8 mouse cellular contexts compared by ENCODE assay signal in the genomic region with DNA sequence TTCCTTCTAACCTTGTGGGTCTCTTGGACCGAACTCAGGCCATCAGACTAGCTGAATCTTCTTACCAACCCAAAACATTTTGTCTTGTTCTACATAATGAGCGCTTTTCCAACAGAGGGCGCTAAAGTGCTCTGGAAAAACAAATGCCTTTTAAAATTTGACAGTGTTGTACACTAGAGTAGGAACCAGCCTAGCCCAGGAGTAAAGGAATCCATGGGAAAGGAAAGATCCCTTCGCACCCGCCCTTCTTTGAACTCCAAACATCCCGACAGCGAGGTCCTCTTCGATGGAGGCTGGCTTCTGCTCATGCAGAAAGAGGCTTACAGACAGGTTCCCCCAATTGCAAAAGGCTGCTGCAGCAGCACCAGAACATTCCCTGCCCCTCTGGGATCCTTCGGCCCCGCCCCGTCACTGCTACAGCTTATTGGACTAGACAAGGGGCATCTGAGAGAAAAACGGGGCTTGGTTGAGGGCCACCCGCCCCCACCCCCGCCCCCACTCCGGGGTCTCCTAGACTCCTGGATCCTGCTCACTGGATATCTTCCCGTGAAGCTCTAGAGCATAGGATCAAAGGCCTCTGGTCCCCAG. TPM values are rescaled to one million over a fixed set of nuclear protein-coding genes. Genes with fewer than 3 reads are reported as not detected.
DNase-seq lines count a peak whose midpoint lies in the region; ATAC-seq and TF ChIP-seq lines count a peak whose summit lies in the region.

No protein-coding gene starts in this region.

- H3K9me3 ChIP-seq in ES-Bruce4 (replicated peaks; ENCODE audit: control insufficient read depth, insufficient read depth, low read length, poor library complexity, severe bottlenecking): no peaks in the 10 kb centered on the region
- H3K9me3 ChIP-seq in embryonic facial prominence, embryonic 14.5 days (ENCODE audit: control insufficient read depth, low read length): no peaks in the 10 kb centered on the region
- H3K9me3 ChIP-seq in lung, postnatal 0 days (ENCODE audit: low read length): no peaks in the 10 kb centered on the region

- no peak for TF ChIP-seq POLR2A in ES-Bruce4 (IDR thresholded peaks at IDR 0.05; ENCODE audit: insufficient read depth, low read length)

- peak; percentile 82 for DNase-seq in adrenal gland, postnatal 14 days
- DNase-seq in embryonic facial prominence, embryonic 14.5 days (ENCODE audit: low spot score): peak; percentile 90
- DNase-seq in heart, postnatal 10 days: peak; percentile 87 to 91
- peak; percentile 91 for DNase-seq in layer of hippocampus, adult 11-12 months (ENCODE audit: low spot score)
- DNase-seq in lung, postnatal 0 days (ENCODE audit: low spot score): peak; percentile 91
- peak; percentile 54 for DNase-seq in right cerebral cortex, postnatal 25 days

- no peak overlapping the region for H3K27ac ChIP-seq in ES-Bruce4 (ENCODE audit: insufficient read depth, low read length)
- H3K27ac ChIP-seq in embryonic facial prominence, embryonic 14.5 days (replicated peaks; ENCODE audit: low read depth, low read length): no peak overlapping the region
- no peak overlapping the region for H3K27ac ChIP-seq in lung, postnatal 0 days (ENCODE audit: low read length)

- ATAC-seq in embryonic facial prominence, embryonic 14.5 days (ENCODE audit: low read depth): peak; percentile 57; the same call in 1 of the 2 replicates
- ATAC-seq in lung, postnatal 0 days: peak; percentile 43; the same call in 1 of the 2 replicates
- no peak for ATAC-seq in monocyte, adult 5-6 weeks (replicated peaks; ENCODE audit: insufficient number of reproducible peaks, low FRiP score, low TSS enrichment, poor library complexity, severe bottlenecking)

- H3K4me3 ChIP-seq in ES-Bruce4 (ENCODE audit: low read depth, low read length): no peak overlapping the region
- no peak overlapping the region for H3K4me3 ChIP-seq in embryonic facial prominence, embryonic 14.5 days (ENCODE audit: low read depth, low read length)
- no peak overlapping the region for H3K4me3 ChIP-seq in lung, postnatal 0 days (ENCODE audit: low read depth, low read length)

- H3K27me3 ChIP-seq in ES-Bruce4 (ENCODE audit: control insufficient read depth, insufficient read depth, low read length, poor library complexity, severe bottlenecking): no peaks in the 10 kb centered on the region
- no peaks in the 10 kb centered on the region for H3K27me3 ChIP-seq in embryonic facial prominence, embryonic 14.5 days (replicated peaks; ENCODE audit: control insufficient read depth, insufficient read depth, low read length)
- no peaks in the 10 kb centered on the region for H3K27me3 ChIP-seq in lung, postnatal 0 days (replicated peaks; ENCODE audit: insufficient read depth, low read length)

- TF ChIP-seq CTCF in ES-Bruce4 (IDR thresholded peaks at IDR 0.05; ENCODE audit: low read depth, low read length): peak; percentile 2
- TF ChIP-seq CTCF in lung, postnatal 0 days (IDR thresholded peaks at IDR 0.05): peak; percentile 82

- no peaks in the 10 kb centered on the region for H3K4me1 ChIP-seq in ES-Bruce4 (ENCODE audit: control insufficient read depth, insufficient read depth, low read length)
- H3K4me1 ChIP-seq in embryonic facial prominence, embryonic 14.5 days (ENCODE audit: control insufficient read depth, insufficient read depth, low read length): peaks cover 8% of the 10 kb centered on the region; the same call in 1 of the 2 replicates
- peaks cover 7% of the 10 kb centered on the region; the same call in 1 of the 2 replicates for H3K4me1 ChIP-seq in lung, postnatal 0 days (ENCODE audit: insufficient read depth, low read depth, low read length)

- intact Hi-C loops in heart, postnatal 10 days (cut with DNase I): loop anchor here (2.0 kb wide), 1 partner anchor 134 kb away; no protein-coding TSS in a partner anchor

- H3K9ac ChIP-seq in ES-Bruce4 (ENCODE audit: low read depth, poor library complexity, severe bottlenecking): peak overlapping the region; percentile 6; the same call in 1 of the 2 replicates
- no peak overlapping the region for H3K9ac ChIP-seq in embryonic facial prominence, embryonic 14.5 days (ENCODE audit: low read depth, low read length)
- no peak overlapping the region for H3K9ac ChIP-seq in lung, postnatal 0 days (replicated peaks; ENCODE audit: low read depth)

- TF ChIP-seq EP300 in ES-Bruce4 (IDR thresholded peaks at IDR 0.05; ENCODE audit: insufficient read depth, low read depth, low read length): no peak
- TF ChIP-seq EP300 in lung, postnatal 0 days (IDR thresholded peaks at IDR 0.05): no peak

- H3K36me3 ChIP-seq in ES-Bruce4 (ENCODE audit: control insufficient read depth, insufficient read depth, low read length, poor library complexity, severe bottlenecking): no peaks in the 10 kb centered on the region
- no peaks in the 10 kb centered on the region for H3K36me3 ChIP-seq in embryonic facial prominence, embryonic 14.5 days (ENCODE audit: control insufficient read depth, insufficient read depth, low read length)
- H3K36me3 ChIP-seq in lung, postnatal 0 days (ENCODE audit: insufficient read depth, low read length): no peaks in the 10 kb centered on the region

- peak overlapping the region; percentile 35 for H3K4me2 ChIP-seq in embryonic facial prominence, embryonic 14.5 days (ENCODE audit: low read depth, low read length)
- H3K4me2 ChIP-seq in lung, postnatal 0 days (replicated peaks; ENCODE audit: low read depth, low read length): no peak overlapping the region

- 37% methylated on average over 16 of the region's 16 CpGs for WGBS in embryonic facial prominence, embryonic 14.5 days
- 32% methylated on average over 16 of the region's 16 CpGs for WGBS in lung, postnatal 0 days

RNA-seq across cellular contexts. Expression of gene Ccdc63, which starts 11.5 kb away (rescaled TPM):
- 2.4 and 3.0 TPM in 2 replicates for polyA plus RNA-seq in ES-Bruce4 (2011; ENCODE audit: insufficient read depth, insufficient read length, low read depth, missing spikeins)
- total RNA-seq in adrenal gland, postnatal 14 days (2021): not detected in 2 replicates
- 0.43 TPM in 1 of 2 replicates, not detected in the other for polyA plus RNA-seq in embryonic facial prominence, embryonic 14.5 days (2014; fragmentation: Nextera tagmentation; extraction: Ambion mirVana)
- under 1 TPM in 1 of 2 experiments, not detected in 1; 0.22 TPM for total RNA-seq in heart, postnatal 10 days (2021)
- polyA plus RNA-seq in lung, postnatal 0 days (2015; fragmentation: Nextera tagmentation; extraction: Ambion mirVana): 0.18 TPM in 1 of 2 replicates, not detected in the other
- 0.48 TPM in 1 of 3 replicates, not detected in the others for total RNA-seq in monocyte, adult 5-6 weeks (2017)

RNA-seq across cellular contexts. Expression of gene Myl2, which starts 28.4 kb away (rescaled TPM):
- polyA plus RNA-seq in ES-Bruce4 (2011; ENCODE audit: insufficient read depth, insufficient read length, low read depth, missing spikeins): not detected in 2 replicates
- total RNA-seq in adrenal gland, postnatal 14 days (2021): not detected in 2 replicates
- 37.4 and 56.5 TPM in 2 replicates for polyA plus RNA-seq in embryonic facial prominence, embryonic 14.5 days (2014; fragmentation: Nextera tagmentation; extraction: Ambion mirVana)
- total RNA-seq in heart, postnatal 10 days (2021): over 10,000 TPM; 18,908 to 21,159 TPM
- 2.8 and 3.5 TPM in 2 replicates for polyA plus RNA-seq in lung, postnatal 0 days (2015; fragmentation: Nextera tagmentation; extraction: Ambion mirVana)
- total RNA-seq in monocyte, adult 5-6 weeks (2017): not detected in 3 replicates

RNA-seq across cellular contexts. Expression of gene Ppp1cc, which starts 28.9 kb away (rescaled TPM):
- polyA plus RNA-seq in ES-Bruce4 (2011; ENCODE audit: insufficient read depth, insufficient read length, low read depth, missing spikeins): 437 and 458 TPM in 2 replicates
- 155 and 191 TPM in 2 replicates for total RNA-seq in adrenal gland, postnatal 14 days (2021)
- polyA plus RNA-seq in embryonic facial prominence, embryonic 14.5 days (2014; fragmentation: Nextera tagmentation; extraction: Ambion mirVana): 222 and 231 TPM in 2 replicates
- 100 to 1,000 TPM; 171 to 173 TPM for total RNA-seq in heart, postnatal 10 days (2021)
- polyA plus RNA-seq in lung, postnatal 0 days (2015; fragmentation: Nextera tagmentation; extraction: Ambion mirVana): 137 and 150 TPM in 2 replicates
- 150 to 191 TPM (median 177 TPM) in 3 replicates for total RNA-seq in monocyte, adult 5-6 weeks (2017)

Comparison
In these comparisons a context has a peak if more than half of its experiments do, and no peak if none do; other contexts are left out.
1. RNA of gene Myl2, which starts 28.4 kb away (total RNA-seq): 18,908 to 21,159 TPM in heart, postnatal 10 days; not detected in adrenal gland, postnatal 14 days and not detected in monocyte, adult 5-6 weeks; every median in the first group is over 1,000 times any median in the second.
2. Peak in every context shown above with its lines, with median percentiles within 50 percentile points of each other: DNase-seq.